Mouse (Mus musculus) heart, postnatal 0 days (tissue): Measurements from ENCODE around the gene Rplp2. TPM values are rescaled to one million over a fixed set of nuclear protein-coding genes. Genes with fewer than 3 reads are reported as not detected.

Experiments used
- ATAC-seq: fragments of 200-750 bp; cut with Nextera tagmentation; 2 replicates; pipeline ENCODE4 v1.8.0; 2017; ENCODE audit warnings: low read depth, moderate number of reproducible peaks, moderate library complexity; ENCODE audit not compliant: insufficient read depth
- DNase-seq: peaks from one replicate; pipeline ENCODE4 v3.0.0-alpha.2; 2016; ENCODE audit warnings: low spot score
- H3K27ac ChIP-seq: fragments of 300-500 bp; sonication (generic); 2 replicates; pipeline ENCODE4 v1.5.1; 2014; ENCODE audit warnings: low read depth, mild to moderate bottlenecking
- H3K27me3 ChIP-seq: fragments of 300-500 bp; sonication (generic); 2 replicates; pipeline ENCODE4 v1.6.1; 2014; ENCODE audit warnings: low read length, mixed read lengths; ENCODE audit not compliant: control insufficient read depth, insufficient read depth
- H3K36me3 ChIP-seq: fragments of 300-500 bp; sonication (generic); replicated peaks from 2 replicates; pipeline ENCODE4 v1.6.1; 2014; ENCODE audit warnings: low read length, mixed read lengths; ENCODE audit not compliant: control insufficient read depth, insufficient read depth
- H3K4me1 ChIP-seq: fragments of 300-500 bp; sonication (generic); 2 replicates; pipeline ENCODE4 v1.6.1; 2014; ENCODE audit warnings: antibody characterized with exemption; ENCODE audit not compliant: control insufficient read depth, insufficient read depth
- H3K4me2 ChIP-seq: fragments of 300-500 bp; sonication (generic); 2 replicates; pipeline ENCODE4 v1.6.1; 2014; ENCODE audit warnings: low read depth, mild to moderate bottlenecking, low read length, moderate library complexity
- H3K4me3 ChIP-seq: fragments of 300-500 bp; sonication (generic); 2 replicates; pipeline ENCODE4 v1.5.1; 2014; ENCODE audit warnings: low read depth, low read length
- H3K9ac ChIP-seq: fragments of 300-500 bp; sonication (generic); replicated peaks from 2 replicates; pipeline ENCODE4 v1.6.1; 2014; ENCODE audit warnings: low read depth, low read length, mixed read lengths
- H3K9me3 ChIP-seq: fragments of 300-500 bp; sonication (generic); replicated peaks from 2 replicates; pipeline ENCODE4 v1.6.1; 2016; ENCODE audit warnings: low read length; ENCODE audit not compliant: control insufficient read depth
- CTCF ChIP-seq: IDR thresholded peaks from 2 replicates; pipeline ENCODE4 v1.5.1; 2016; ENCODE audit warnings: antibody characterized with exemption, control low read depth, low read depth
- EP300 ChIP-seq: IDR thresholded peaks from 2 replicates; pipeline ENCODE4 v1.6.1; 2016; ENCODE audit warnings: antibody characterized with exemption, low read depth
- WGBS: fragments of 180-500 bp; shearing (Covaris S2); extraction: QIAGEN DNeasy Blood & Tissue Kit; methylation state at CpG from one replicate; pipeline ENCODE4 v1.1.7; 2014; 5-methylcytosine and 5-hydroxymethylcytosine counted together
- polyA plus RNA-seq: library from polyadenylated mRNA; unstranded; fragments of >200 nt; fragmentation: Nextera tagmentation; extraction: Ambion mirVana; gene quantifications from 2 replicates; pipeline ENCODE4 v1.2.1, GENCODE M21; 2015
- total RNA-seq: library from RNA; depleted of rRNA; stranded (reverse); fragments of >200 nt; gene quantifications from 2 replicates; pipeline ENCODE4 v1.2.3, GENCODE M21; 2014; ENCODE audit warnings: low replicate concordance

The Rplp2 gene
- total and polyA plus RNA-seq, 2 experiments from 2014 or later, result 309 to 880 TPM

DNA sequence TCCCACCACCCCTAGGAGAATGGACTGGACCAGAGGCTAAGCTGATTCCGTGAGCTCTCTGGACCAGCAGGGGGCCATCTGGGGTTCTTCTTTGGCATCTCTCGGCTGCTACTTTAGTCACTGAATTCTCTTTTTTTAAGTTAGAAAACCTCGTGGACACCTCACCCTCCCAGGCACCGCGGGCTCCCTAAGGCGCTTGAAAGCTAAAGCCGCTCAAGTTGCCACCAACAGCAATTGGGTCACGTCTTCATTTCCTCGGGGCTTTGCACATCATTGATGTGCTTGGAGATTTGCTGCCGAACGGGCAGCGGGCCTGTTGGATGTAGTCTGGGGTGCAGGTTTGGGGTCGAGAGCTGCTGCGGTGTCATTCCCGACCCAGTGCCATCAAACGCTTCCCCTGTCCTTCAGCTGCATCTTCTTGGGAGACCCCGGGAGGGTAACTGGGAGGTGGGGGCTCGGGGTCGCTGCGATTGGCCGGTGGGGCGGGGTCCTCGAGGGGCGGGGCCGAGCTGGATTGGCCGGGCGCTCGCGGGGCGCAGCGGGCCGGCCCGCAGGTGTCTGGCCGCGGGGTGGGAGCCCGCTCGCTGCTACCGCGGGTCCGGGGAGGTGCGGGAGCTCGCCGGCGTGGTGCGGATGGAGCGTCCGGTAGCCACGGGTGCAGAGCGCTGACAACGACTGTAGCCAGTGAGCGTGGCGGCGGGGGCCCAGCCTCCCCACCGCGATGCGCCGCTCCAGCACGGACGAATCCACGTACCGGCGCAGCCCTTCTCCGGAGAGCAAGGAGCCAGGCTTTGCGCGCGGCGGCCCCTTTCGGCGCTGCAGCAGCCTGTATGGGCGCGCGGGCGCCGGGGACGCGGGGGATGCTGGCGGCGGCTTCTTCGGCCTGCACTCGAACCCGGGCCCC, 34.6 kb downstream of the Rplp2 start:
- Histone ChIP-seq H3K9me3 (no peaks in the 10 kb centered on the region), H3K36me3 (0 out of 2 replicates have a peak, but pooled peaks cover 7% of the 10 kb centered on the region), H3K4me3 (peak overlapping the region; percentile 52), H3K9ac (peak overlapping the region; percentile 45; the same call in 1 of the 2 replicates), H3K27ac (no peak overlapping the region), H3K4me2 (peak overlapping the region; percentile 98), H3K4me1 (peaks cover 38% of the 10 kb centered on the region), H3K27me3 (no peaks in the 10 kb centered on the region; the same call in 1 of the 2 replicates)
- ATAC-seq (0 out of 2 replicates have a peak, but pooled peaks have one; percentile 22), DNase-seq (no peak)
- no peak for TF ChIP-seq EP300
- peak; percentile 39 for TF ChIP-seq CTCF
- under 1% methylated on average over 72 of the region's 81 CpGs for WGBS

DNA sequence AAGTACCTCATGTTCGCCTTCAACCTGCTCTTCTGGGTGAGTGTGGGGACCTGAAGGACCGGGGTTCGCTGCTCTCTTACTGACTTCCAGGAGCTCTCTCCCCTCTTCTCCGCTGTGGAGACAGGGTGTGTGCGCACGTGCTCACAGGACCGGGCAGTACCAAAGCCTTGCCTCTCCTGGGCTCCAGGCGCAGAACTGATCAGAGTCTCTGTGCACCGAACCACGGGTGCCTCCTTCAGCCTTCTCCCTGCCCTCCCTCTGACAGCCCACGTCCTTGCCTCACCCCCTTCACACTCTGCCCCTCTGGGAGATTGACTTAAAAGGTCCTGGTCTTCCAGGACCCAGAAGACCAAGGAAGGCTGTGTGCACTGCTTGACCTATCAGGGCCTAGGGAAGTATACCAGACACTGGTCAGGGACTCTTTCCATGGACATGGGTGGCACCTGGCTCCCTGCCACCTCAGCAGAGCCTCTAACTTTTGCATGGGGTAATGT, 35.4 kb downstream of the Rplp2 start:
- H3K27me3 ChIP-seq, result no peaks in the 10 kb centered on the region; the same call in 1 of the 2 replicates
- no peaks in the 10 kb centered on the region for H3K9me3 ChIP-seq
- TF ChIP-seq CTCF, result no peak
- no peak for TF ChIP-seq EP300
- no peak overlapping the region for H3K27ac ChIP-seq
- ATAC-seq, result no peak
- H3K4me2 ChIP-seq, result peak overlapping the region; percentile 98
- peak overlapping the region; percentile 52 for H3K4me3 ChIP-seq
- H3K4me1 ChIP-seq, result peaks cover 30% of the 10 kb centered on the region
- 18% methylated on average over 11 of the region's 11 CpGs for WGBS
- no peak for DNase-seq
- H3K36me3 ChIP-seq, result 0 out of 2 replicates have a peak, but pooled peaks cover 7% of the 10 kb centered on the region
- peak overlapping the region; percentile 45; the same call in 1 of the 2 replicates for H3K9ac ChIP-seq

DNA sequence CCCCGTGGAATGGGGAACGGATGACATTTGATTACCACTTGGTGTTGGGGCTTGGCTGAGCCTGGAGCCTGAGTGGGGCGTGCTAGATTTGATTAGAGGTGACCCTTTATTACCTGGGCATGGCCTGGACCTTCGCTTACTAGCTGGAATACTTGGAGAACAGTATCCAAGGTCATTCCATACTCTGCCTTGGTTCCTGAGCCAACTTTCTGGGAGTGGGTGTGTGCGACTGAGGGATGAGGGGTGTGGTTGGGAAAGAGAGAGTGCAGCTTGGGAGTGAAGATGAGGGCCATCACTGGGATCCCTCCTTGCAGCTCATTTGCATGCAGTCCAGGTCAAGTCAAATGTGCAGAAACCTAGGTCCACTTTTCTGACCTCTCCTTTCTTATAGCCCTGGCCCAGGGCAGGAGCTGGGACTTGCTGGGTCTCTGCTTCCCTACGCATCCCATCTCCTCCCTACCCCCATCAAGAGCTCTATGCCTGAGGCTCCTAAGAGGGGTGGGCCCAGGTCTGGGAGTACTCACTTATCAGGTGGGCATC, 36.0 kb downstream of the Rplp2 start:
- H3K27me3 ChIP-seq, result no peaks in the 10 kb centered on the region; the same call in 1 of the 2 replicates
- TF ChIP-seq EP300, result no peak
- TF ChIP-seq CTCF, result no peak
- DNase-seq, result no peak
- peaks cover 23% of the 10 kb centered on the region for H3K4me1 ChIP-seq
- H3K4me3 ChIP-seq, result no peak overlapping the region
- WGBS, result 79% methylated on average over 6 of the region's 6 CpGs
- H3K9ac ChIP-seq, result no peak overlapping the region
- 0 out of 2 replicates have a peak, but pooled peaks cover 7% of the 10 kb centered on the region for H3K36me3 ChIP-seq
- no peaks in the 10 kb centered on the region for H3K9me3 ChIP-seq
- H3K4me2 ChIP-seq, result no peak overlapping the region
- no peak overlapping the region for H3K27ac ChIP-seq
- no peak for ATAC-seq

DNA sequence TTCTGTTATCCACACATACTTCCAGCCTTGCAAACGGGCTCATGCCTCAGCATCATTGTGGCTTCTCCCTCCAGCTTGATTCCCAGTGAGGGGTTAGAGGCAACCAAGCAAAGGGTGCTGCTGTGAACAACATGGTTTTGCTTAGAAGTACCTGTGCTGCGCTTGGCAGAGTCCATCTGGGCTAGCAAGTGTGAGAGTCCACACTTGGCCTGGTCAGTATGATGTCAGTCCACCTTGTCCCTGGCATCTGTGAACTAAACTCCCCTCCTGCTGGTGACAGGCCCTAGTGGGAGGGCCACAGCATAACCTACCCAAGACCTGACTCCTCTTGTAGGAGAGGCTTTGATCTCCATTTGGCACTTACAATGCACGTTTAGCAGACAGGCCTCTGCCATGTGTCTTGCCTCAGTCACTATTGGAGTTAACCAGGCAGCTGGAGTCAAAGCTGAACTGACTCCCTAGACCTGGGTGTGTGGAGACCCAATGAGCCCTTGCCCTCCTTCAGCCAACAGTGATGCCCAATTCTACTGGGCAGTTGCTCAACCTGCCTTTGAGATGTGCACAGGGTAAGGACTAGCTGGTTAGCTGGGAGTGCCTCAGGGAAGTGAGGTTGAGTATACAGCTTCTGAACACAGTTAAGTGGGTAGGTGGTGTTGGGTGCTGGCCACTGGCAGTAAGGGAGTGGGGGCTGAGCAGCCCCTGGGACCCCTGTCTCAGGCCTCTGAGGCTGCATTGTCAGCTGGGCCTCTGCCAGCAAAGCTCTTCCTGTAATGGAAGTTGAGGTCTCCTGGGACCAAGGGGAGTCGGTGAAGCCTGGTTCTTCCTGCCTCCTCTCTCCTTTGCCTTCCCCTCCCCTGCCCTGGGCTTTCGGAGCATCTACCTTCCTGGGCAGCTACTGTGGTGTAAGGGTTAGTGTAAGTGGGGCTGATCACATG, 37.3 kb downstream of the Rplp2 start:
- TF ChIP-seq EP300 (no peak), CTCF (no peak)
- H3K36me3 ChIP-seq, result 0 out of 2 replicates have a peak, but pooled peaks cover 10% of the 10 kb centered on the region
- H3K9me3 ChIP-seq, result no peaks in the 10 kb centered on the region
- H3K27me3 ChIP-seq, result no peaks in the 10 kb centered on the region; the same call in 1 of the 2 replicates
- no peak overlapping the region for H3K4me3 ChIP-seq
- DNase-seq, result no peak
- no peak overlapping the region for H3K9ac ChIP-seq
- no peak overlapping the region for H3K27ac ChIP-seq
- H3K4me1 ChIP-seq, result peaks cover 20% of the 10 kb centered on the region
- ATAC-seq, result no peak
- H3K4me2 ChIP-seq, result no peak overlapping the region
- 70% methylated on average over 5 of the region's 5 CpGs for WGBS

DNA sequence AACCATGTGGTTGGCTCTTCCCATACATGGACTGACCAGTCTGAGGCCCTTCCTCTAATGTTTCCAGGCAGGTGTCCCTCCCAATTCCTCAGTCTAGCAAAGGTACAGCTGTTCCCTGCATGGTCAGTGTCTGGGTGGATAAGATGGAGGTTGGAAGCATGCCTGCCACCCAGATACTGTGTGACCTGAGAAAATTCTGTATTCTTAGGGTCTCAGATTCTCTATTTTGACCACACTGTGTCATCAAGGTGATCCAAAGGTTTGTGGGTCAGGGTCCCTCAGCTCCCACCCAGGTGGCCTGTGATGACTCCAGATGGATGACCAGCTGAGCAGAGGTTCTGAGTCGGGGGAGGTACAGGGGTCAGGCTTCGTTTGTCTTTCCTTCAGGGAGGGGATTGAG, 38.0 kb downstream of the Rplp2 start:
- DNase-seq (no peak), ATAC-seq (no peak)
- no peaks in the 10 kb centered on the region for H3K9me3 ChIP-seq
- peaks cover 20% of the 10 kb centered on the region for H3K4me1 ChIP-seq
- H3K27me3 ChIP-seq, result no peaks in the 10 kb centered on the region; the same call in 1 of the 2 replicates
- H3K4me2 ChIP-seq, result no peak overlapping the region
- TF ChIP-seq EP300, result no peak
- no peak for TF ChIP-seq CTCF
- H3K4me3 ChIP-seq, result no peak overlapping the region
- WGBS, result 88% methylated on average over 2 of the region's 2 CpGs
- H3K27ac ChIP-seq, result no peak overlapping the region
- H3K36me3 ChIP-seq, result peaks cover 17% of the 10 kb centered on the region
- no peak overlapping the region for H3K9ac ChIP-seq
